ENCODE assay signal across 17 mouse cellular contexts in genomic region chr15:102512471-102512870, GRCm38 (mm10). TPM values are rescaled to one million over a fixed set of nuclear protein-coding genes. Genes with fewer than 3 reads are reported as not detected.
DNase-seq lines count a peak whose midpoint lies in the region; ATAC-seq and TF ChIP-seq lines count a peak whose summit lies in the region.
"Had no signal": no experiment of that assay in that cellular context is flagged by ENCODE, and none has a peak within 500 bp of the region (broad histone marks: within the 10 kb centered on the region; RNA-seq: fewer than 3 reads in every experiment).

No protein-coding gene starts in this region.

- no peaks in the 10 kb centered on the region for H3K9me3 ChIP-seq in forebrain, embryonic 11.5 days (ENCODE audit: control insufficient read depth, low read length)
- no peaks in the 10 kb centered on the region for H3K9me3 ChIP-seq in forebrain, embryonic 15.5 days
- no peaks in the 10 kb centered on the region for H3K9me3 ChIP-seq in embryonic facial prominence, embryonic 11.5 days (replicated peaks; ENCODE audit: control insufficient read depth, low read length)
- no peaks in the 10 kb centered on the region for H3K9me3 ChIP-seq in hindbrain, embryonic 15.5 days
- no peaks in the 10 kb centered on the region for H3K9me3 ChIP-seq in midbrain, embryonic 14.5 days (ENCODE audit: control insufficient read depth, low read length)
- H3K9me3 ChIP-seq: liver, embryonic 12.5 days had no signal

- no peak overlapping the region for H3K4me3 ChIP-seq in forebrain, embryonic 11.5 days (ENCODE audit: low read depth, low read length)
- H3K4me3 ChIP-seq in forebrain, embryonic 15.5 days, result no peak overlapping the region
- no peak overlapping the region for H3K4me3 ChIP-seq in embryonic facial prominence, embryonic 11.5 days (ENCODE audit: low read depth, low read length)
- no peak overlapping the region for H3K4me3 ChIP-seq in hindbrain, embryonic 15.5 days
- H3K4me3 ChIP-seq in midbrain, embryonic 14.5 days (replicated peaks; ENCODE audit: low read depth, low read length), result no peak overlapping the region
- H3K4me3 ChIP-seq in gastrocnemius, adult 2 months, result no peak overlapping the region
- H3K4me3 ChIP-seq: left cerebral cortex, adult 2 months; liver, embryonic 12.5 days had no signal

- H3K9ac ChIP-seq in forebrain, embryonic 11.5 days (ENCODE audit: low read length), result no peak overlapping the region
- no peak overlapping the region for H3K9ac ChIP-seq in forebrain, embryonic 15.5 days (replicated peaks)
- H3K9ac ChIP-seq in embryonic facial prominence, embryonic 11.5 days (replicated peaks; ENCODE audit: low read length), result peak overlapping the region; percentile 23; the same call in 1 of the 2 replicates
- H3K9ac ChIP-seq in hindbrain, embryonic 15.5 days, result no peak overlapping the region
- peak overlapping the region; percentile 6; the same call in 1 of the 2 replicates for H3K9ac ChIP-seq in midbrain, embryonic 14.5 days (replicated peaks; ENCODE audit: low read length)
- H3K9ac ChIP-seq: liver, embryonic 12.5 days had no signal

- TF ChIP-seq CTCF in gastrocnemius, adult 2 months (IDR thresholded peaks at IDR 0.05), result no peak

- H3K4me2 ChIP-seq in forebrain, embryonic 11.5 days (ENCODE audit: low read depth, low read length, severe bottlenecking), result no peak overlapping the region
- no peak overlapping the region for H3K4me2 ChIP-seq in forebrain, embryonic 15.5 days (replicated peaks)
- H3K4me2 ChIP-seq in embryonic facial prominence, embryonic 11.5 days (ENCODE audit: low read depth, low read length), result no peak overlapping the region; the same call in 1 of the 2 replicates
- no peak overlapping the region for H3K4me2 ChIP-seq in hindbrain, embryonic 15.5 days
- H3K4me2 ChIP-seq in midbrain, embryonic 14.5 days (ENCODE audit: low read length), result peak overlapping the region; percentile 80
- H3K4me2 ChIP-seq: liver, embryonic 12.5 days had no signal

- H3K4me1 ChIP-seq in forebrain, embryonic 11.5 days (replicated peaks; ENCODE audit: control insufficient read depth, insufficient read depth, low read length), result peaks cover 19% of the 10 kb centered on the region
- H3K4me1 ChIP-seq in forebrain, embryonic 15.5 days, result peaks cover 66% of the 10 kb centered on the region
- peaks cover 8% of the 10 kb centered on the region for H3K4me1 ChIP-seq in embryonic facial prominence, embryonic 11.5 days (ENCODE audit: control insufficient read depth, insufficient read depth, low read length)
- peaks cover 76% of the 10 kb centered on the region for H3K4me1 ChIP-seq in hindbrain, embryonic 15.5 days (replicated peaks)
- H3K4me1 ChIP-seq in midbrain, embryonic 14.5 days (ENCODE audit: control insufficient read depth, insufficient read depth, low read length), result peaks cover 61% of the 10 kb centered on the region

- ATAC-seq in forebrain, embryonic 11.5 days (replicated peaks; ENCODE audit: low FRiP score), result no peak
- no peak for ATAC-seq in forebrain, embryonic 15.5 days (replicated peaks)
- ATAC-seq in embryonic facial prominence, embryonic 11.5 days (replicated peaks; ENCODE audit: insufficient number of reproducible peaks, low FRiP score, low TSS enrichment, low read depth), result no peak
- ATAC-seq in hindbrain, embryonic 15.5 days (ENCODE audit: low FRiP score, low read depth), result no peak
- ATAC-seq in midbrain, embryonic 14.5 days (ENCODE audit: low FRiP score, low TSS enrichment), result no peak
- ATAC-seq: liver, embryonic 12.5 days had no signal

- intact Hi-C loops in gastrocnemius, adult 2 months (cut with DNase I), result no loop called here

- H3K27ac ChIP-seq in forebrain, embryonic 11.5 days (ENCODE audit: low read depth, low read length), result peak overlapping the region; percentile 74; the same call in 1 of the 2 replicates
- no peak overlapping the region for H3K27ac ChIP-seq in forebrain, embryonic 15.5 days (replicated peaks)
- peak overlapping the region; percentile 54 for H3K27ac ChIP-seq in embryonic facial prominence, embryonic 11.5 days (replicated peaks; ENCODE audit: low read depth, low read length)
- peak overlapping the region; percentile 87 for H3K27ac ChIP-seq in hindbrain, embryonic 15.5 days (replicated peaks)
- peak overlapping the region; percentile 91 for H3K27ac ChIP-seq in midbrain, embryonic 14.5 days (replicated peaks; ENCODE audit: low read depth, low read length)
- H3K27ac ChIP-seq in gastrocnemius, adult 2 months, result no peak overlapping the region
- H3K27ac ChIP-seq: liver, embryonic 12.5 days had no signal

- DNase-seq in forebrain, embryonic 11.5 days (ENCODE audit: low spot score), result no peak
- no peak for DNase-seq in embryonic facial prominence, embryonic 11.5 days (ENCODE audit: low spot score)
- no peak for DNase-seq in midbrain, embryonic 14.5 days
- DNase-seq in gastrocnemius, adult 2 months, result no peak
- DNase-seq in cerebellum, adult 8-10 months, result no peak
- DNase-seq in yolk sac, embryonic 10.5 days (ENCODE audit: low spot score), result no peak
- DNase-seq: adrenal gland, postnatal 14 days; kidney, postnatal 4 days; lung, postnatal 10 days had no signal

- no peaks in the 10 kb centered on the region for H3K36me3 ChIP-seq in forebrain, embryonic 11.5 days (ENCODE audit: control insufficient read depth, insufficient read depth, low read length)
- H3K36me3 ChIP-seq in forebrain, embryonic 15.5 days, result peaks cover 3% of the 10 kb centered on the region; the same call in 1 of the 2 replicates
- H3K36me3 ChIP-seq in embryonic facial prominence, embryonic 11.5 days (replicated peaks; ENCODE audit: control insufficient read depth, insufficient read depth, low read depth, low read length), result no peaks in the 10 kb centered on the region
- H3K36me3 ChIP-seq in hindbrain, embryonic 15.5 days, result 0 out of 2 replicates have a peak, but pooled peaks cover 6% of the 10 kb centered on the region
- peaks cover 14% of the 10 kb centered on the region for H3K36me3 ChIP-seq in midbrain, embryonic 14.5 days (ENCODE audit: control insufficient read depth, insufficient read depth, low read length)
- H3K36me3 ChIP-seq: liver, embryonic 12.5 days had no signal

- H3K27me3 ChIP-seq in forebrain, embryonic 11.5 days (ENCODE audit: control insufficient read depth, insufficient read depth, low read length), result no peaks in the 10 kb centered on the region
- H3K27me3 ChIP-seq in forebrain, embryonic 15.5 days, result no peaks in the 10 kb centered on the region
- H3K27me3 ChIP-seq in embryonic facial prominence, embryonic 11.5 days (ENCODE audit: control insufficient read depth, insufficient read depth, low read length), result no peaks in the 10 kb centered on the region
- no peaks in the 10 kb centered on the region for H3K27me3 ChIP-seq in hindbrain, embryonic 15.5 days
- no peaks in the 10 kb centered on the region for H3K27me3 ChIP-seq in midbrain, embryonic 14.5 days (ENCODE audit: control insufficient read depth, insufficient read depth, low read length)

RNA-seq across cellular contexts. Expression of gene Map3k12, which starts 4.4 kb away (rescaled TPM):
- 25.4 and 28.4 TPM in 2 replicates for polyA plus RNA-seq in forebrain, embryonic 11.5 days (2014; fragmentation: Nextera tagmentation; extraction: Ambion mirVana)
- polyA plus RNA-seq in forebrain, embryonic 15.5 days (2015; fragmentation: Nextera tagmentation; extraction: Ambion mirVana), result 55.3 and 55.9 TPM in 2 replicates
- polyA plus RNA-seq in embryonic facial prominence, embryonic 11.5 days (2014; fragmentation: Nextera tagmentation; extraction: Ambion mirVana), result 13.4 and 15.4 TPM in 2 replicates
- polyA plus RNA-seq in hindbrain, embryonic 15.5 days (2015; fragmentation: Nextera tagmentation; extraction: Ambion mirVana), result 55.7 and 58.3 TPM in 2 replicates
- 44.2 and 47.9 TPM in 2 replicates for polyA plus RNA-seq in midbrain, embryonic 14.5 days (2014; fragmentation: Nextera tagmentation; extraction: Ambion mirVana)
- 1 to 10 TPM; 1.3 to 1.6 TPM for total RNA-seq in gastrocnemius, adult 2 months (2021)

RNA-seq across cellular contexts. Expression of gene Tarbp2, which starts 5.5 kb away (rescaled TPM):
- 98.9 and 109 TPM in 2 replicates for polyA plus RNA-seq in forebrain, embryonic 11.5 days (2014; fragmentation: Nextera tagmentation; extraction: Ambion mirVana)
- 102 and 103 TPM in 2 replicates for polyA plus RNA-seq in forebrain, embryonic 15.5 days (2015; fragmentation: Nextera tagmentation; extraction: Ambion mirVana)
- 92.0 and 92.7 TPM in 2 replicates for polyA plus RNA-seq in embryonic facial prominence, embryonic 11.5 days (2014; fragmentation: Nextera tagmentation; extraction: Ambion mirVana)
- 98.0 and 104 TPM in 2 replicates for polyA plus RNA-seq in hindbrain, embryonic 15.5 days (2015; fragmentation: Nextera tagmentation; extraction: Ambion mirVana)
- polyA plus RNA-seq in midbrain, embryonic 14.5 days (2014; fragmentation: Nextera tagmentation; extraction: Ambion mirVana), result 76.3 and 90.7 TPM in 2 replicates
- 10 to 100 TPM; 33.0 to 37.0 TPM for total RNA-seq in gastrocnemius, adult 2 months (2021)

RNA-seq across cellular contexts. Expression of gene Gm10337, which starts 8.9 kb away (rescaled TPM):
- 15.6 TPM in 1 of 2 replicates, not detected in the other for polyA plus RNA-seq in forebrain, embryonic 11.5 days (2014; fragmentation: Nextera tagmentation; extraction: Ambion mirVana)
- polyA plus RNA-seq in forebrain, embryonic 15.5 days (2015; fragmentation: Nextera tagmentation; extraction: Ambion mirVana), result 6.0 and 6.1 TPM in 2 replicates
- 3.4 TPM in 1 of 2 replicates, not detected in the other for polyA plus RNA-seq in embryonic facial prominence, embryonic 11.5 days (2014; fragmentation: Nextera tagmentation; extraction: Ambion mirVana)
- 9.5 and 14.8 TPM in 2 replicates for polyA plus RNA-seq in hindbrain, embryonic 15.5 days (2015; fragmentation: Nextera tagmentation; extraction: Ambion mirVana)
- 9.6 TPM in 1 of 2 replicates, not detected in the other for polyA plus RNA-seq in midbrain, embryonic 14.5 days (2014; fragmentation: Nextera tagmentation; extraction: Ambion mirVana)
- total RNA-seq in gastrocnemius, adult 2 months (2021), result not detected
- total RNA-seq: adrenal gland, postnatal 14 days; heart, adult 8-10 months; hematopoietic stem cell, adult 5-6 weeks; left cerebral cortex, adult 2 months; monocyte, adult 5-6 weeks had no signal
- polyA plus RNA-seq: liver, embryonic 12.5 days; spleen, adult 2 months had no signal

RNA-seq across cellular contexts. Expression of gene Npff, which starts 12.3 kb away (rescaled TPM):
- polyA plus RNA-seq in forebrain, embryonic 11.5 days (2014; fragmentation: Nextera tagmentation; extraction: Ambion mirVana), result 0.80 and 2.1 TPM in 2 replicates
- 2.4 and 2.5 TPM in 2 replicates for polyA plus RNA-seq in forebrain, embryonic 15.5 days (2015; fragmentation: Nextera tagmentation; extraction: Ambion mirVana)
- 0.52 and 0.66 TPM in 2 replicates for polyA plus RNA-seq in embryonic facial prominence, embryonic 11.5 days (2014; fragmentation: Nextera tagmentation; extraction: Ambion mirVana)
- polyA plus RNA-seq in hindbrain, embryonic 15.5 days (2015; fragmentation: Nextera tagmentation; extraction: Ambion mirVana), result 4.8 and 5.3 TPM in 2 replicates
- 1.3 and 2.7 TPM in 2 replicates for polyA plus RNA-seq in midbrain, embryonic 14.5 days (2014; fragmentation: Nextera tagmentation; extraction: Ambion mirVana)
- total RNA-seq in gastrocnemius, adult 2 months (2021), result 1 to 10 TPM; 2.6 TPM
- total RNA-seq: monocyte, adult 5-6 weeks had no signal

RNA-seq across cellular contexts. Expression of gene Pcbp2, which starts 42.1 kb away (rescaled TPM):
- 236 and 247 TPM in 2 replicates for polyA plus RNA-seq in forebrain, embryonic 11.5 days (2014; fragmentation: Nextera tagmentation; extraction: Ambion mirVana)
- 155 and 161 TPM in 2 replicates for polyA plus RNA-seq in forebrain, embryonic 15.5 days (2015; fragmentation: Nextera tagmentation; extraction: Ambion mirVana)
- 288 and 290 TPM in 2 replicates for polyA plus RNA-seq in embryonic facial prominence, embryonic 11.5 days (2014; fragmentation: Nextera tagmentation; extraction: Ambion mirVana)
- polyA plus RNA-seq in hindbrain, embryonic 15.5 days (2015; fragmentation: Nextera tagmentation; extraction: Ambion mirVana), result 124 and 126 TPM in 2 replicates
- polyA plus RNA-seq in midbrain, embryonic 14.5 days (2014; fragmentation: Nextera tagmentation; extraction: Ambion mirVana), result 187 TPM in 2 replicates
- 100 to 1,000 TPM; 401 to 459 TPM for total RNA-seq in gastrocnemius, adult 2 months (2021)

Comparison
In these comparisons a context has a peak if more than half of its experiments do, and no peak if none do; other contexts are left out.
1. H3K27ac ChIP-seq: peak in forebrain, embryonic 11.5 days (single experiment), embryonic facial prominence, embryonic 11.5 days (single experiment), hindbrain, embryonic 15.5 days (single experiment) and midbrain, embryonic 14.5 days (single experiment); none in forebrain, embryonic 15.5 days (single experiment) and gastrocnemius, adult 2 months (single experiment).
2. H3K9ac ChIP-seq: peak in embryonic facial prominence, embryonic 11.5 days (single experiment) and midbrain, embryonic 14.5 days (single experiment); none in forebrain, embryonic 11.5 days (single experiment), forebrain, embryonic 15.5 days (single experiment) and hindbrain, embryonic 15.5 days (single experiment).